Comparison of ENCODE assay signal across 8 mouse cellular contexts in genomic region chr15:77196827-77197226, GRCm38 (mm10).
DNase-seq lines count a peak whose midpoint lies in the region; ATAC-seq lines count a peak whose summit lies in the region.
"Had no signal": no experiment of that assay in that cellular context is flagged by ENCODE, and none has a peak within 500 bp of the region (broad histone marks: within the 10 kb centered on the region; RNA-seq: fewer than 3 reads in every experiment).

No protein-coding gene starts in this region.

- ATAC-seq in kidney, embryonic 15.5 days (replicated peaks; ENCODE audit: low FRiP score): no peak

- 72% methylated on average over 5 of the region's 5 CpGs for WGBS in kidney, embryonic 15.5 days

- no peaks in the 10 kb centered on the region for H3K36me3 ChIP-seq in kidney, embryonic 15.5 days
- H3K36me3 ChIP-seq: neural tube, embryonic 12.5 days had no signal

- intact Hi-C loops in gastrocnemius, postnatal 14 days (cut with DNase I; ENCODE audit: low total_unique reads): no loop called here

- H3K4me2 ChIP-seq in kidney, embryonic 15.5 days: no peak overlapping the region
- H3K4me2 ChIP-seq: neural tube, embryonic 12.5 days had no signal

- no peak overlapping the region for H3K9ac ChIP-seq in kidney, embryonic 15.5 days
- H3K9ac ChIP-seq: neural tube, embryonic 12.5 days had no signal

- DNase-seq in right cerebral cortex, postnatal 10 days (ENCODE audit: low spot score in 2 of 2): peak; percentile 59 to 62
- no peak for DNase-seq in right cerebral cortex, postnatal 36 days (ENCODE audit: low spot score in 2 of 2)
- DNase-seq in gastrocnemius, postnatal 14 days: peak; percentile 76
- DNase-seq in right cerebral cortex, postnatal 4 days: peak; percentile 32
- no peak for DNase-seq in layer of hippocampus, postnatal 10 days (ENCODE audit: low spot score in 2 of 2)
- DNase-seq in embryo, embryonic 11 days: no peak

- no peaks in the 10 kb centered on the region for H3K9me3 ChIP-seq in kidney, embryonic 15.5 days (replicated peaks)
- H3K9me3 ChIP-seq: neural tube, embryonic 12.5 days had no signal

- H3K4me1 ChIP-seq in kidney, embryonic 15.5 days: peaks cover 21% of the 10 kb centered on the region
- H3K4me1 ChIP-seq: neural tube, embryonic 12.5 days had no signal

- H3K4me3 ChIP-seq in kidney, embryonic 15.5 days (replicated peaks): no peak overlapping the region
- H3K4me3 ChIP-seq: neural tube, embryonic 12.5 days had no signal

- H3K27me3 ChIP-seq in kidney, embryonic 15.5 days: no peaks in the 10 kb centered on the region
- H3K27me3 ChIP-seq: neural tube, embryonic 12.5 days had no signal

- H3K27ac ChIP-seq in kidney, embryonic 15.5 days: 0 out of 2 replicates have a peak overlapping the region, but pooled peaks have one; percentile 28
- H3K27ac ChIP-seq: neural tube, embryonic 12.5 days had no signal

Comparison
In these comparisons a context has a peak if more than half of its experiments do, and no peak if none do; other contexts are left out.
1. DNase-seq: peak in right cerebral cortex, postnatal 10 days (2 of 2), gastrocnemius, postnatal 14 days (single experiment) and right cerebral cortex, postnatal 4 days (single experiment); none in right cerebral cortex, postnatal 36 days (0 of 2), layer of hippocampus, postnatal 10 days (0 of 2) and embryo, embryonic 11 days (single experiment).